Comparison of ENCODE assay signal across 8 mouse cellular contexts in the genomic region with DNA sequence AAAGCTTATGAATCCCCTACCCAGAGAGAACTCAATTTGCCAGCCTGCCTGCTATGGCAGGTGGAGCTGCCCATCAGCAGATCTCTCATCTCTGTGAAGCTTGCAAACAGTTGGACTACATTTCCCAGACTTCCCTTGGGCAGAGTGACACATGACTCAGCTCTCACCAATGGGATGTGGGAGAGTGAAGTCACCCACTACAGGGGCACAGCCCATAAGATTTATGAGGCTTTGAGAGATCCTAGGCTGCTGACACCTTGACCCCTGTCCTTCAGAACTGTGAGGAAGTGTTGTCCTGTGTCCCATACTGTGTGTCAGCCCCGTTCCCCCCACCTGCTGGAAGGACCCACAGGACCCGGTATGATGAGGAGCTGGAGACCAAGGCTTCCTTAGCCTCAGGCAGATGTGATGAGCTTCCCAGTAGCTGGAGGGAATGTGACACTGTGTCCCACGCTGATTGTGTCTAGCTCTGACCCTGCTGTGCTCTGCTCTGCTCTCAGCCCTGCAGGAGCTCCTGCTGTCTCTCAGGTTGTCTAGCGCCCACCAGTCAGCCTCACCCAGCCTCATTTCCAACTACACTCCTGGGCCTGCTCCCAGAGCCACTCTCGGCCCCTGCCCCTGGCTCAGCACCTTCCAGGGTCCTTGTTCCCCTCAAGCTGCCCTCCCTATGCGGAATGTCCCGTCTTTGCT. TPM values are rescaled to one million over a fixed set of nuclear protein-coding genes. Genes with fewer than 3 reads are reported as not detected.
DNase-seq lines count a peak whose midpoint lies in the region; ATAC-seq lines count a peak whose summit lies in the region.
"Had no signal": no experiment of that assay in that cellular context is flagged by ENCODE, and none has a peak within 500 bp of the region (broad histone marks: within the 10 kb centered on the region; RNA-seq: fewer than 3 reads in every experiment).

No protein-coding gene starts in this region.

- no peaks in the 10 kb centered on the region; the same call in 1 of the 2 replicates for H3K4me1 ChIP-seq in intestine, embryonic 16.5 days (ENCODE audit: control insufficient read depth, insufficient read depth, low read length)
- H3K4me1 ChIP-seq in stomach, embryonic 14.5 days (ENCODE audit: control insufficient read depth, insufficient read depth, low read length) = no peaks in the 10 kb centered on the region; the same call in 1 of the 2 replicates

- WGBS in intestine, embryonic 16.5 days = 58% methylated on average over 7 of the region's 7 CpGs
- 56% methylated on average over 7 of the region's 7 CpGs for WGBS in stomach, embryonic 14.5 days

- no peaks in the 10 kb centered on the region for H3K9me3 ChIP-seq in intestine, embryonic 16.5 days (ENCODE audit: control insufficient read depth, low read length)
- no peaks in the 10 kb centered on the region for H3K9me3 ChIP-seq in stomach, embryonic 14.5 days (ENCODE audit: control insufficient read depth, low read depth, low read length)

- ATAC-seq in activated CD4-positive, CD25-positive, alpha-beta regulatory T cell, adult 4 months = peak; percentile 54
- peak; percentile 60 for ATAC-seq in granulocyte monocyte progenitor cell, adult 5-6 weeks (replicated peaks; ENCODE audit: poor library complexity, severe bottlenecking)
- ATAC-seq in intestine, embryonic 16.5 days = peak; percentile 77
- peak; percentile 71; the same call in 1 of the 2 replicates for ATAC-seq in stomach, embryonic 14.5 days (ENCODE audit: insufficient number of reproducible peaks, insufficient read depth, low FRiP score, low read depth)

- H3K27me3 ChIP-seq in intestine, embryonic 16.5 days (replicated peaks; ENCODE audit: control insufficient read depth, insufficient read depth, low read length) = no peaks in the 10 kb centered on the region
- H3K27me3 ChIP-seq in stomach, embryonic 14.5 days (ENCODE audit: control insufficient read depth, insufficient read depth, low read length) = no peaks in the 10 kb centered on the region

- intact Hi-C loops in left cerebral cortex, postnatal 14 days (cut with DNase I) = no loop called here

- H3K9ac ChIP-seq in intestine, embryonic 16.5 days (ENCODE audit: low read depth, low read length) = no peak overlapping the region
- no peak overlapping the region for H3K9ac ChIP-seq in stomach, embryonic 14.5 days (replicated peaks; ENCODE audit: low read depth, low read length)

- H3K27ac ChIP-seq in intestine, embryonic 16.5 days (ENCODE audit: low read length) = no peak overlapping the region
- no peak overlapping the region for H3K27ac ChIP-seq in stomach, embryonic 14.5 days (ENCODE audit: low read length)

- DNase-seq in cerebellum, postnatal 36 days = peak; percentile 59 to 69
- DNase-seq in left cerebral cortex, postnatal 14 days (ENCODE audit: low spot score in 2 of 2) = peak; percentile 74 to 83
- peak; percentile 75 for DNase-seq in mesoderm, embryonic 11.5 days (ENCODE audit: low read depth, low spot score)

- no peaks in the 10 kb centered on the region for H3K36me3 ChIP-seq in intestine, embryonic 16.5 days (ENCODE audit: control insufficient read depth, insufficient read depth, low read length)
- no peaks in the 10 kb centered on the region for H3K36me3 ChIP-seq in stomach, embryonic 14.5 days (ENCODE audit: control insufficient read depth, insufficient read depth, low read length)

- H3K4me2 ChIP-seq in intestine, embryonic 16.5 days (ENCODE audit: low read depth, low read length) = no peak overlapping the region
- H3K4me2 ChIP-seq in stomach, embryonic 14.5 days (replicated peaks; ENCODE audit: low read depth, low read length) = no peak overlapping the region

- H3K4me3 ChIP-seq in intestine, embryonic 16.5 days (ENCODE audit: low read length) = no peak overlapping the region
- no peak overlapping the region for H3K4me3 ChIP-seq in stomach, embryonic 14.5 days (ENCODE audit: low read depth, low read length)

RNA-seq across cellular contexts. Expression of a gene that starts 40.8 kb away (rescaled TPM):
- 1 to 10 TPM; 1.2 to 2.0 TPM for polyA plus RNA-seq in activated CD4-positive, CD25-positive, alpha-beta regulatory T cell, adult 4 months (2017; shearing (Covaris generic))
- total RNA-seq in granulocyte monocyte progenitor cell, adult 5-6 weeks (2014; fragmentation: Nextera tagmentation) = not detected in 2 replicates
- total RNA-seq in granulocyte monocyte progenitor cell, adult 5-6 weeks (2017) = not detected in 2 replicates
- 0.58 and 0.99 TPM in 2 replicates for polyA plus RNA-seq in intestine, embryonic 16.5 days (2015; fragmentation: Nextera tagmentation; extraction: Ambion mirVana)
- total RNA-seq in left cerebral cortex, postnatal 14 days (2021) = 1 to 10 TPM; 3.4 to 4.5 TPM
- 1.2 and 2.1 TPM in 2 replicates for polyA plus RNA-seq in stomach, embryonic 14.5 days (2014; fragmentation: Nextera tagmentation; extraction: Ambion mirVana)
- polyA plus RNA-seq: small intestine, adult 2 months had no signal
